Mouse (Mus musculus): ENCODE measurements around the gene Nhsl2.

DNA sequence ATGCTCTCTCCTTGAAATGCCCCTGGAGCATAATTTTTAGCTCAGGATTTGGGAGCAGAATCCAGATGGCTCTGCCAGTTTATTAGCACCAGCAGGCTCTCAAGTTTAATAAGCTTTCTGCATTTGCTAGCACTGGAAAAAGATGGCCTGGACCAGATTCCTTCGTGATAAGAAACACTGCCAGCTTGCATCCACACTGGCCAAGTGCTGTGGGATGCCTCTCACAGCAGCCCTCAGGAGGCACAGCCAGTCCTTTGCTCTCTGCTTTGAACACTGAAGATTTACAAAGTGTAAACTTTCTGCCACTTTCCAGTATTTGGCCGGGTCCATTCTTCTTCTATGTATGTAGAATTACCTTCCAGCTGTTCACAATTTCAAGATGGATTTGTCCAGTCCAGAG is 129.7 kb downstream of the Nhsl2 start:
- TF ChIP-seq CTCF (IDR thresholded peaks at IDR 0.05; ENCODE audit: insufficient read depth, low read length) (no peak), POLR2A (IDR thresholded peaks at IDR 0.05; ENCODE audit: borderline replicate concordance, extremely low read depth, low read depth, low read length) (no peak)
